Mouse (Mus musculus) embryo, embryonic 10.5 days (tissue): ENCODE results near the gene Arfgap1.
A peak's percentile ranks its signal among the peaks of the same experiment; 100 is the strongest.

Experiments
- DNase-seq: peaks from one replicate; pipeline ENCODE4 v3.0.0-alpha.2; 2015; ENCODE audit warnings: low spot score

Arfgap1 gene

GRCm38 (mm10) chr2:180986449-180986848 is 19.4 kb downstream of the Arfgap1 start, which contains the start of gene Col20a1:
TSS of gene Col20a1 (plus strand) at chr2:180986535.
- no peak for DNase-seq

GRCm38 (mm10) chr2:180987001-180987400 is 20.0 kb downstream of the Arfgap1 start:
- DNase-seq, result no peak

- peak; percentile 51 for DNase-seq
Observed at GRCm38 (mm10) chr2:180987432-180988030, 20.5 kb downstream of the Arfgap1 start.

- DNase-seq, result no peak
Observed at GRCm38 (mm10) chr2:180988347-180988913, 21.4 kb downstream of the Arfgap1 start.

- DNase-seq, result no peak
Observed at GRCm38 (mm10) chr2:180988948-180989347, 21.9 kb downstream of the Arfgap1 start.

- DNase-seq, result no peak
Observed at GRCm38 (mm10) chr2:180990347-180990746, 23.3 kb downstream of the Arfgap1 start.

- DNase-seq, result no peak
Observed at GRCm38 (mm10) chr2:180994360-180994759, 27.3 kb downstream of the Arfgap1 start.

- no peak for DNase-seq
Observed at GRCm38 (mm10) chr2:180995457-180995856, 28.4 kb downstream of the Arfgap1 start.

GRCm38 (mm10) chr2:180996436-180996835 is 29.4 kb downstream of the Arfgap1 start:
- peak; percentile 72 for DNase-seq

GRCm38 (mm10) chr2:180996905-180997304 is 29.9 kb downstream of the Arfgap1 start:
- DNase-seq, result no peak

- DNase-seq, result peak; percentile 47
Observed at GRCm38 (mm10) chr2:181007054-181007453, 40.0 kb downstream of the Arfgap1 start.

GRCm38 (mm10) chr2:181008339-181008738 is 41.3 kb downstream of the Arfgap1 start:
- DNase-seq, result no peak

GRCm38 (mm10) chr2:181031406-181031934 is 64.4 kb downstream of the Arfgap1 start:
- DNase-seq, result no peak
